Mouse (Mus musculus) limb, embryonic 14.5 days (tissue): ENCODE measurements around the gene Sfta2. TPM values are rescaled to one million over a fixed set of nuclear protein-coding genes. Genes with fewer than 3 reads are reported as not detected.

Experiments used
- ATAC-seq: fragments of 200-750 bp; cut with Nextera tagmentation; 2 replicates; pipeline ENCODE4 v1.8.0; 2017; ENCODE audit warnings: low read depth, moderate number of reproducible peaks, moderate TSS enrichment; ENCODE audit not compliant: low FRiP score
- DNase-seq: peaks from one replicate; pipeline ENCODE4 v3.0.0-alpha.2; 2015; ENCODE audit warnings: low spot score
- H3K27ac ChIP-seq: fragments of 300-500 bp; sonication (generic); replicated peaks from 2 replicates; pipeline ENCODE4 v1.5.1; 2014; ENCODE audit warnings: low read depth, mild to moderate bottlenecking, low read length, moderate library complexity, mixed read lengths
- H3K27me3 ChIP-seq: fragments of 300-500 bp; sonication (generic); 2 replicates; pipeline ENCODE4 v1.6.1; 2014; ENCODE audit warnings: low read length, mixed read lengths; ENCODE audit not compliant: control insufficient read depth, insufficient read depth
- H3K36me3 ChIP-seq: fragments of 300-500 bp; sonication (generic); 2 replicates; pipeline ENCODE4 v1.6.1; 2014; ENCODE audit warnings: mild to moderate bottlenecking, low read length, moderate library complexity, mixed read lengths; ENCODE audit not compliant: control insufficient read depth, insufficient read depth
- H3K4me1 ChIP-seq: fragments of 300-500 bp; sonication (generic); 2 replicates; pipeline ENCODE4 v1.6.1; 2014; ENCODE audit warnings: antibody characterized with exemption, low read length, mixed read lengths; ENCODE audit not compliant: control insufficient read depth, insufficient read depth
- H3K4me2 ChIP-seq: fragments of 300-500 bp; sonication (generic); replicated peaks from 2 replicates; pipeline ENCODE4 v1.6.1; 2014; ENCODE audit warnings: low read depth, mild to moderate bottlenecking, low read length, moderate library complexity; ENCODE audit not compliant: severe bottlenecking
- H3K4me3 ChIP-seq: fragments of 300-500 bp; sonication (generic); replicated peaks from 2 replicates; pipeline ENCODE4 v1.5.1; 2014; ENCODE audit warnings: low read length
- H3K9ac ChIP-seq: fragments of 300-500 bp; sonication (generic); 2 replicates; pipeline ENCODE4 v1.6.1; 2014; ENCODE audit warnings: mild to moderate bottlenecking, low read depth, low read length, moderate library complexity; ENCODE audit not compliant: severe bottlenecking
- H3K9me3 ChIP-seq: fragments of 300-500 bp; sonication (generic); 2 replicates; pipeline ENCODE4 v1.6.1; 2016; ENCODE audit warnings: low read length; ENCODE audit not compliant: control insufficient read depth
- POLR2A ChIP-seq: fragments of 200-500 bp; IDR thresholded peaks from 2 replicates; pipeline ENCODE4 v1.8.0; 2012; ENCODE audit warnings: inconsistent platforms, mild to moderate bottlenecking, moderate library complexity, borderline replicate concordance; ENCODE audit not compliant: insufficient read depth, insufficient read length; ENCODE audit errors: extremely low read depth
- WGBS: fragments of 180-500 bp; shearing (Covaris S2); extraction: QIAGEN DNeasy Blood & Tissue Kit; methylation state at CpG from one replicate; pipeline ENCODE4 v1.1.7; 2014; 5-methylcytosine and 5-hydroxymethylcytosine counted together
- polyA plus RNA-seq, 2 experiments: library from polyadenylated mRNA; depleted of rRNA in 1 of 2; stranded (reverse) in 1 of 2; unstranded in 1 of 2; fragments of >200 nt; fragmentation: Nextera tagmentation in 1 of 2; extraction: Ambion mirVana in 1 of 2; gene quantifications; 2 replicates each; pipeline versions ENCODE4 v1.2.1 to v1.2.3; 2012 to 2014

Sfta2 gene
- polyA plus RNA-seq, 2 experiments, result not detected

DNA sequence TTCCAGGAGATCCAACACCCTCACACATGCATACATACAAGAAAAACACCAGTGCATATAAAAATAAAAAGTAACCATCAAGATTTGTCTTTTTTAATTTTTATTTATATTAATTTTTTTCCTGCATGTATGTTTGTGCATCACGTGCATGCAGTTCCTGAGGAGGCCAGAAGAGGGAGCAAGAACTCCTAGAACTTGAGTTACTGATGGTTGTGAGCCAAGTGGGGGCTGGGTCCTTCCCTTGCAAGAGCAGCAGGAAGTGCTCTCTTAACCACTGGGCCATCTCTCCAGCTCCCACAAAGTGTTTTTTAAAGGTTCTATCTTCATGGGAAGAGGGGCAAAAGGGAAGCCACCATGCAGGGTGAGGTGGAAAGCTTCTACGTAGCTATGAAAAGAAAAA lies 93.9 kb downstream of the Sfta2 start:
- Histone ChIP-seq H3K4me2 (no peak overlapping the region), H3K4me3 (no peak overlapping the region), H3K9me3 (0 out of 2 replicates have a peak, but pooled peaks cover 4% of the 10 kb centered on the region), H3K27ac (no peak overlapping the region), H3K27me3 (no peaks in the 10 kb centered on the region), H3K4me1 (peaks cover 27% of the 10 kb centered on the region), H3K9ac (no peak overlapping the region), H3K36me3 (peaks cover 42% of the 10 kb centered on the region)
- WGBS, result 95% methylated on average over 2 of the region's 2 CpGs
- DNase-seq (no peak), ATAC-seq (no peak)
- TF ChIP-seq POLR2A, result no peak

DNA sequence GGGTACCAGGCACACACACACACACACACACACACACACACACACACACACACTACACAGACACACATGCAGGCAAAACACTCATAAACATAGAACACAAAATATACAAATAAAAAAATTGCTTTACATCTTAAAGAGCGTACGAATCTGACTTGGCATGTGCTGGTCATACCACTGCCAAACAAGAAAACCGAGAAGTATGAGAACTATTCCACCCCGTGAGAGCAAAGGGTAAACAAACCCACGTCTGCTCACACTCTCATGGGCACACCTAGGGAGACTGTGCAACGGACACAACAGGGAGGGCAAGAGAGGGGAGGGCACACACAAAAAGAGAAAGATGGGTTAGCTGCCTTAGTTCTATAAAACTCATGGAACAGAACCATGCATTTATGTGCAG lies 95.3 kb downstream of the Sfta2 start:
- Histone ChIP-seq H3K4me2 (peak overlapping the region; percentile 43; the same call in 1 of the 2 replicates), H3K36me3 (peaks cover 29% of the 10 kb centered on the region), H3K4me1 (peaks cover 28% of the 10 kb centered on the region), H3K4me3 (no peak overlapping the region), H3K9ac (no peak overlapping the region), H3K27me3 (no peaks in the 10 kb centered on the region), H3K27ac (no peak overlapping the region), H3K9me3 (0 out of 2 replicates have a peak, but pooled peaks cover 4% of the 10 kb centered on the region)
- ATAC-seq, result no peak
- DNase-seq, result no peak
- 57% methylated on average over 6 of the region's 6 CpGs for WGBS
- no peak for TF ChIP-seq POLR2A

- ATAC-seq (no peak), DNase-seq (no peak)
- Histone ChIP-seq H3K4me2 (peak overlapping the region; percentile 43), H3K4me1 (peaks cover 35% of the 10 kb centered on the region), H3K4me3 (peak overlapping the region; percentile 28), H3K9ac (peak overlapping the region; percentile 34), H3K36me3 (peaks cover 22% of the 10 kb centered on the region), H3K27me3 (no peaks in the 10 kb centered on the region; the same call in 1 of the 2 replicates), H3K27ac (no peak overlapping the region), H3K9me3 (0 out of 2 replicates have a peak, but pooled peaks cover 4% of the 10 kb centered on the region)
- no peak for TF ChIP-seq POLR2A
- whole genome bisulfite sequencing, result 57% methylated on average over 1 of the region's 1 CpGs
These were observed 96.0 kb downstream of the Sfta2 start for GRCm38 (mm10) chr17:35697429-35697758.

DNA sequence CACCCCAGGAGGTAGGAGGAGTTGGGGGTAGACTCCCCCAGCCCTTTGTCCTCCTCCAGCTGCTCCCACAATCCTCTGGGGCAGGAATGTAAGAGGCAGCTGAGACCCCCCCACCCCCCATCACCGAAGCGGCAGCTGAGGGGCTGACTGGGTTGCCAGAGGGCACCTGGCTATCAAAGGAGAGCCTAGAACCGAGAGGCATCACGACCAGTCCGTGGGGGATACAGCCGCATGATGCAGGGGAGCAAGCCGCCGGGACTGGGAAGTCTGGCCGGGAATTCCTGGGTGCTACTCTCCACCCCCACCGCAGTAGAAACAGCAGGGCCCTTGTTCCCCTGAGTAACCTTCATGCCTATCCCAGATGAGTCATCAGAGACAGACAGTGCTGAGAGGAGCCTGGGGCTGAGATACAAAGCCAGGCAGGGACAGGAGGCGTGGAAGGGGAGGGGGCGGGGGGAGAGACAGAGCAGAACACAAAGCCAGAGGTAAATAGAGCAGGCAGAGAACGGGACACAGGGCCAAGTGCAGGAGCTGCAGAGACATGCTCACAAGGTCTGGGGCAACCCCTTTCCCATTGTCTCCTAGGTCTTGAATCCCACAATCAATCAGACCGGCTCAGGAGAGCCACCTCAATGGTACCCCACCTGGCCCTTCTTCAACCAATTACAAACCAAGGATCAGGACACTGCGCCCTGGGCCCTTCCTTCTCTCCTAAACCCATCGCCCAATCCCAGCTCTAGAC lies 96.6 kb downstream of the Sfta2 start:
- peak; percentile 43 for DNase-seq
- 11% methylated on average over 16 of the region's 16 CpGs for WGBS
- H3K9me3 ChIP-seq, result 0 out of 2 replicates have a peak, but pooled peaks cover 4% of the 10 kb centered on the region
- peak overlapping the region; percentile 21; the same call in 1 of the 2 replicates for H3K27ac ChIP-seq
- H3K36me3 ChIP-seq, result peaks cover 16% of the 10 kb centered on the region
- H3K4me2 ChIP-seq, result peak overlapping the region; percentile 43
- TF ChIP-seq POLR2A, result no peak
- peak overlapping the region; percentile 28 for H3K4me3 ChIP-seq
- H3K27me3 ChIP-seq, result no peaks in the 10 kb centered on the region; the same call in 1 of the 2 replicates
- ATAC-seq, result peak; percentile 16; the same call in 1 of the 2 replicates
- peak overlapping the region; percentile 34 for H3K9ac ChIP-seq
- H3K4me1 ChIP-seq, result peaks cover 39% of the 10 kb centered on the region

- TF ChIP-seq POLR2A, result no peak
- Histone ChIP-seq H3K9me3 (0 out of 2 replicates have a peak, but pooled peaks cover 4% of the 10 kb centered on the region), H3K9ac (no peak overlapping the region; the same call in 1 of the 2 replicates), H3K36me3 (peaks cover 11% of the 10 kb centered on the region; the same call in 1 of the 2 replicates), H3K27me3 (no peaks in the 10 kb centered on the region; the same call in 1 of the 2 replicates), H3K27ac (peak overlapping the region; percentile 21; the same call in 1 of the 2 replicates), H3K4me2 (peak overlapping the region; percentile 43), H3K4me3 (peak overlapping the region; percentile 28), H3K4me1 (peaks cover 39% of the 10 kb centered on the region)
- 40% methylated on average over 5 of the region's 5 CpGs for WGBS
- DNase-seq (no peak), ATAC-seq (no peak)
These were observed 97.1 kb downstream of the Sfta2 start for GRCm38 (mm10) chr17:35698501-35698883.
